Mouse (Mus musculus): ENCODE data around the gene Trim17.
A peak's percentile ranks its signal among the peaks of the same experiment; 100 is the strongest.

GRCm38 (mm10) chr11:58937909-58938308 is 16.6 kb upstream of the Trim17 start:
- no peak for TF ChIP-seq MEF2A (IDR thresholded peaks at IDR 0.05; ENCODE audit: extremely low read depth, insufficient replicate concordance, low read depth, low read length, poor library complexity, severe bottlenecking)
- no peak for TF ChIP-seq MAX (IDR thresholded peaks at IDR 0.05; ENCODE audit: low read length)
- TF ChIP-seq ZKSCAN1 (IDR thresholded peaks at IDR 0.05; ENCODE audit: low read depth, low read length) = no peak
- no peak for TF ChIP-seq CTCF (IDR thresholded peaks at IDR 0.05 in 2 of 3, conservative IDR thresholded peaks at IDR 0.05 in 1 of 3; ENCODE audit: control insufficient read depth in 1 of 3, insufficient read depth in 1 of 3, low read depth in 2 of 3, low read length in 3 of 3, poor library complexity in 1 of 3, severe bottlenecking in 1 of 3)
- TF ChIP-seq MXI1 (IDR thresholded peaks at IDR 0.05; ENCODE audit: low read depth, low read length) = no peak
- TF ChIP-seq POLR2A (IDR thresholded peaks at IDR 0.05; ENCODE audit: control insufficient read depth in 1 of 2, insufficient read depth in 1 of 2, low read depth in 1 of 2, low read length in 2 of 2, poor library complexity in 1 of 2) = no peak
- no peak for TF ChIP-seq USF1 (IDR thresholded peaks at IDR 0.05; ENCODE audit: low read depth, low read length)
- no peak for TF ChIP-seq GABPA (IDR thresholded peaks at IDR 0.05; ENCODE audit: low read depth, low read length)
- TF ChIP-seq CHD2 (IDR thresholded peaks at IDR 0.05; ENCODE audit: low read length) = no peak
- peak; percentile 65 for TF ChIP-seq GATA1 (IDR thresholded peaks at IDR 0.05; ENCODE audit: low read depth, low read length)
- TF ChIP-seq HCFC1 (IDR thresholded peaks at IDR 0.05; ENCODE audit: low read depth, low read length) = no peak
- TF ChIP-seq TBP (IDR thresholded peaks at IDR 0.05; ENCODE audit: low read depth, low read length) = no peak

All from MEL (cell line).